Mouse (Mus musculus) heart, adult 8-10 months (tissue): ENCODE results near the gene Col4a3bp. TPM values are rescaled to one million over a fixed set of nuclear protein-coding genes. Genes with fewer than 3 reads are reported as not detected.

Source experiments
- DNase-seq: peaks from one replicate; pipeline ENCODE4 v3.0.0; 2022; ENCODE audit warnings: low spot score
- total RNA-seq, 4 experiments: library from RNA; stranded (reverse); gene quantifications; 2 replicates each; pipeline ENCODE4 v1.2.4; 2022

Col4a3bp gene
- total RNA-seq: 10 to 100 TPM; 34.6 to 39.3 (median 37.5) TPM

GRCm38 (mm10) chr13:96542081-96542889, at the start of gene Col4a3bp, which contains the start of gene Polk:
Gene Col4a3bp (plus strand): TSS chr13:96542618.
Gene Polk (minus strand): TSS chr13:96542579.
- peak; percentile 98 for DNase-seq

- no peak for DNase-seq
Measured at GRCm38 (mm10) chr13:96496630-96497029, 45.8 kb upstream of the Col4a3bp start.

- DNase-seq: no peak
Measured at GRCm38 (mm10) chr13:96499891-96500290, 42.5 kb upstream of the Col4a3bp start.

- no peak for DNase-seq
Measured at GRCm38 (mm10) chr13:96505661-96506060, 36.8 kb upstream of the Col4a3bp start.

- no peak for DNase-seq
Measured at GRCm38 (mm10) chr13:96506313-96506712, 36.1 kb upstream of the Col4a3bp start.

- DNase-seq: no peak
Measured at GRCm38 (mm10) chr13:96507541-96507940, 34.9 kb upstream of the Col4a3bp start.

- peak; percentile 62 for DNase-seq
Measured at GRCm38 (mm10) chr13:96510635-96511034, 31.8 kb upstream of the Col4a3bp start.

- DNase-seq: no peak
Measured at GRCm38 (mm10) chr13:96511262-96511661, 31.2 kb upstream of the Col4a3bp start.

GRCm38 (mm10) chr13:96511893-96512292, 30.5 kb upstream of the Col4a3bp start:
- peak; percentile 63 for DNase-seq

GRCm38 (mm10) chr13:96514154-96514942, 28.1 kb upstream of the Col4a3bp start:
- no peak for DNase-seq

GRCm38 (mm10) chr13:96516249-96516648, 26.2 kb upstream of the Col4a3bp start:
- no peak for DNase-seq

GRCm38 (mm10) chr13:96517335-96517734, 25.1 kb upstream of the Col4a3bp start:
- DNase-seq: no peak

- DNase-seq: no peak
Measured at GRCm38 (mm10) chr13:96521294-96521693, 21.1 kb upstream of the Col4a3bp start.

GRCm38 (mm10) chr13:96527022-96527421, 15.4 kb upstream of the Col4a3bp start:
- no peak for DNase-seq

- no peak for DNase-seq
Measured at GRCm38 (mm10) chr13:96527856-96528255, 14.6 kb upstream of the Col4a3bp start.

GRCm38 (mm10) chr13:96528776-96529175, 13.6 kb upstream of the Col4a3bp start:
- no peak for DNase-seq

GRCm38 (mm10) chr13:96529542-96529941, 12.9 kb upstream of the Col4a3bp start:
- no peak for DNase-seq

- DNase-seq: no peak
Measured at GRCm38 (mm10) chr13:96530064-96530463, 12.4 kb upstream of the Col4a3bp start.

GRCm38 (mm10) chr13:96532176-96532575, 10.2 kb upstream of the Col4a3bp start:
- DNase-seq: no peak

GRCm38 (mm10) chr13:96533742-96534141, 8.7 kb upstream of the Col4a3bp start:
- no peak for DNase-seq

- no peak for DNase-seq
Measured at GRCm38 (mm10) chr13:96536821-96537572, 5.4 kb upstream of the Col4a3bp start.

GRCm38 (mm10) chr13:96538103-96538502, 4.3 kb upstream of the Col4a3bp start:
- no peak for DNase-seq
